Mouse (Mus musculus) intestine, postnatal 0 days (tissue): ENCODE results near the gene Fos. TPM values are rescaled to one million over a fixed set of nuclear protein-coding genes. Genes with fewer than 3 reads are reported as not detected.

Experiments used
- ATAC-seq: fragments of 200-750 bp; cut with Nextera tagmentation; 2 replicates; pipeline ENCODE4 v1.8.0; 2017; ENCODE audit warnings: mild to moderate bottlenecking, moderate TSS enrichment, moderate library complexity
- H3K27ac ChIP-seq: fragments of 300-500 bp; sonication (generic); 2 replicates; pipeline ENCODE4 v1.5.1; 2014; ENCODE audit warnings: mild to moderate bottlenecking, low read depth, low read length, moderate library complexity
- H3K27me3 ChIP-seq: fragments of 300-500 bp; sonication (generic); replicated peaks from 2 replicates; pipeline ENCODE4 v1.6.1; 2014; ENCODE audit warnings: low read length, mixed read lengths; ENCODE audit not compliant: control insufficient read depth, insufficient read depth
- H3K36me3 ChIP-seq: fragments of 300-500 bp; sonication (generic); 2 replicates; pipeline ENCODE4 v1.6.1; 2014; ENCODE audit warnings: mild to moderate bottlenecking, moderate library complexity; ENCODE audit not compliant: control insufficient read depth, insufficient read depth
- H3K4me1 ChIP-seq: fragments of 300-500 bp; sonication (generic); replicated peaks from 2 replicates; pipeline ENCODE4 v1.6.1; 2014; ENCODE audit warnings: antibody characterized with exemption, low read length, mixed read lengths; ENCODE audit not compliant: control insufficient read depth, insufficient read depth
- H3K4me2 ChIP-seq: fragments of 300-500 bp; sonication (generic); replicated peaks from 2 replicates; pipeline ENCODE4 v1.6.1; 2014; ENCODE audit warnings: low read depth, mild to moderate bottlenecking, moderate library complexity
- H3K4me3 ChIP-seq: fragments of 300-500 bp; sonication (generic); 2 replicates; pipeline ENCODE4 v1.5.1; 2014; ENCODE audit warnings: low read depth, low read length
- H3K9ac ChIP-seq: fragments of 300-500 bp; sonication (generic); 2 replicates; pipeline ENCODE4 v1.6.1; 2014; ENCODE audit warnings: mild to moderate bottlenecking, low read depth, low read length
- H3K9me3 ChIP-seq: fragments of 300-500 bp; sonication (generic); 2 replicates; pipeline ENCODE4 v1.6.1; 2016; ENCODE audit warnings: mixed run types; ENCODE audit not compliant: control insufficient read depth
- CTCF ChIP-seq: sonication (generic); IDR thresholded peaks from 2 replicates; pipeline ENCODE4 v1.5.1; 2016; ENCODE audit warnings: low read depth, mild to moderate bottlenecking, control low read depth, antibody characterized with exemption, moderate library complexity
- WGBS: fragments of 180-500 bp; shearing (Covaris S2); extraction: QIAGEN DNeasy Blood & Tissue Kit; methylation state at CpG from one replicate; pipeline ENCODE4 v1.1.7; 2014; 5-methylcytosine and 5-hydroxymethylcytosine counted together
- polyA plus RNA-seq: library from polyadenylated mRNA; unstranded; fragments of >200 nt; fragmentation: Nextera tagmentation; extraction: Ambion mirVana; gene quantifications from 2 replicates; pipeline ENCODE4 v1.2.1, GENCODE M21; 2015

Fos gene
- polyA plus RNA-seq, 1 experiment from 2014 or later, result 22.4 TPM

DNA sequence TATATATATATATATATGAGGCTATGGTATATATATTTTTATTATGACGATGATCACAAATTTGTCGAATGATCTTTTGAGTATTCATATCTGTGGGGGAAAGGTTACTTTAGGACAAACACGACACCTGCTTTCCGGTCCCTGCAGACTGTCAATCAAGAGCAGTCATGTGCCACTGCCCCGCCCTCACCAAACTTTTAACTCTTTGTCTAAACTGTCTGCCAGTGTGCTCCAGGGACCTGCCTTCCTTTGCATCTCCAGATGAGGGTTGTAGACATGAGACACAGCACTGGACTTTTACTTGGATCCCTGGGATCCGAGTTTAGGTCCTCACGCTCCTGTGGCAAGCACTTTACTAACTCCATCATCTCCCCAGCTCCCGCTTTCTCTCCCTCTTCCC, 25.3 kb downstream of the Fos start:
- Histone ChIP-seq H3K9me3 (no peaks in the 10 kb centered on the region), H3K4me3 (no peak overlapping the region), H3K27ac (no peak overlapping the region), H3K9ac (no peak overlapping the region), H3K4me2 (no peak overlapping the region), H3K27me3 (no peaks in the 10 kb centered on the region), H3K36me3 (no peaks in the 10 kb centered on the region), H3K4me1 (no peaks in the 10 kb centered on the region)
- no peak for ATAC-seq
- no peak for TF ChIP-seq CTCF
- 68% methylated on average over 8 of the region's 8 CpGs for WGBS

DNA sequence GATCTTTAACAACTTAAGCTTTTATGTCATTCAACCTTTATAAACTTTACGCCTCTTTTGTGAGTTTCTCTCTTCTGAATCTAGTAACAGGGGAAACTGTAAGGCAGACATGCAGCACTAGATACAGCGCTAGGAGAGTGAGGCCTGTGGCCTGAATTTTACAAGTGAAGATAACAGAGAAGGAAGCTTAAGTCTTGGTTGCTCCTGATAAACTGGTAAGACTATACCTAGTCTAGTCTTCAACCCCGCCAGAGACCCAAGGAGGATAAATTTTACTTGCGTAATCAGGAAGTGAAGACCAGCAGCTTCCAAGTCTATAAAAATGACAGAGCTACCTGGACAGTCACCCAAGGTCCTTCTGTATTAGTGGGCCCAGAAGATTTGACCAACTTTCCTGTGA, 29.0 kb downstream of the Fos start:
- H3K9me3 ChIP-seq, result no peaks in the 10 kb centered on the region
- no peak overlapping the region for H3K9ac ChIP-seq
- no peaks in the 10 kb centered on the region for H3K27me3 ChIP-seq
- no peak overlapping the region for H3K4me2 ChIP-seq
- WGBS, result 90% methylated on average over 4 of the region's 4 CpGs
- no peak for ATAC-seq
- H3K4me3 ChIP-seq, result no peak overlapping the region
- no peak overlapping the region for H3K27ac ChIP-seq
- TF ChIP-seq CTCF, result no peak
- no peaks in the 10 kb centered on the region for H3K4me1 ChIP-seq
- no peaks in the 10 kb centered on the region for H3K36me3 ChIP-seq

DNA sequence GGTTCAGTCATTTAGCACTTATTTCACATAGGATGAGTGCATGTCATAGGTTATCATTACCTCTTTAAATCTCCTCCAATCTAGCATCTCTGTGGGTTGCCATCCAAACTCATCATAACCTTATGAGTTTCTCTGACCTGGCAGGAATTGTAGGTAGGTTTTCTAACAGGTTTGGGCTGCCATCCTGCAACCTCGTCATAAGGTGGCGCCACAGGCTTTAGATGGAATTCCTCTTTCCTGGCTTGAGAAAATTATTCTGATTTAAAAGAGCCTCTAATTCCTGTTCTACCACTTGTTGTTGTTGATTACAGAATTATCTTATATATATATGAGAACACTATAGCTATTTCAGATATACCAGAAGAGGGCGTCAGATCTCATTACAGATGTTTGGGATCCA, 34.5 kb downstream of the Fos start:
- TF ChIP-seq CTCF, result peak; percentile 78
- H3K4me3 ChIP-seq, result no peak overlapping the region
- no peak overlapping the region for H3K27ac ChIP-seq
- 19% methylated on average over 3 of the region's 3 CpGs for WGBS
- H3K9me3 ChIP-seq, result no peaks in the 10 kb centered on the region
- H3K9ac ChIP-seq, result no peak overlapping the region
- H3K4me1 ChIP-seq, result no peaks in the 10 kb centered on the region
- no peak overlapping the region for H3K4me2 ChIP-seq
- ATAC-seq, result no peak
- H3K27me3 ChIP-seq, result no peaks in the 10 kb centered on the region
- no peaks in the 10 kb centered on the region for H3K36me3 ChIP-seq

DNA sequence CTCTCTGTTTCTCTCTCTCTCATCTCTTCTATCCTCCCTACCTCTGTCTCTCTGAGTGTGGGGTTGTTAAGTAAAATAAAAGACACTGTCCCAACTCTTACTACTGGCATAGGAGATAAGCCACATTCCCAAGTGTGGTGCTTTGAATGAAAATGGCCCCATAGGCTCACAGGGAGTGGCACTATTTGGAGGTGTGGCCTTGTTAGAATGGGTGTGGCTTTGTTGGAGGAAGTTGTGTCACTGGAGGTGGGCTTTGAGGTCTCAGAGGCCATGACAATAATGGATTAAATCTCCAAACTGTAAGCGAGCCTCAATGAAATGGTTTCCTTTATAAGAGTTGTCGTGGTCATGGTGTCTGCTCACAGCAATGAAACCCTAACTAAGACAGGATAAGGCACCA, 36.3 kb downstream of the Fos start:
- Histone ChIP-seq H3K9ac (no peak overlapping the region), H3K27me3 (no peaks in the 10 kb centered on the region), H3K4me1 (no peaks in the 10 kb centered on the region), H3K4me3 (no peak overlapping the region), H3K9me3 (no peaks in the 10 kb centered on the region), H3K27ac (no peak overlapping the region), H3K4me2 (no peak overlapping the region), H3K36me3 (no peaks in the 10 kb centered on the region)
- WGBS, result 95% methylated on average over 2 of the region's 2 CpGs
- TF ChIP-seq CTCF, result no peak
- no peak for ATAC-seq

DNA sequence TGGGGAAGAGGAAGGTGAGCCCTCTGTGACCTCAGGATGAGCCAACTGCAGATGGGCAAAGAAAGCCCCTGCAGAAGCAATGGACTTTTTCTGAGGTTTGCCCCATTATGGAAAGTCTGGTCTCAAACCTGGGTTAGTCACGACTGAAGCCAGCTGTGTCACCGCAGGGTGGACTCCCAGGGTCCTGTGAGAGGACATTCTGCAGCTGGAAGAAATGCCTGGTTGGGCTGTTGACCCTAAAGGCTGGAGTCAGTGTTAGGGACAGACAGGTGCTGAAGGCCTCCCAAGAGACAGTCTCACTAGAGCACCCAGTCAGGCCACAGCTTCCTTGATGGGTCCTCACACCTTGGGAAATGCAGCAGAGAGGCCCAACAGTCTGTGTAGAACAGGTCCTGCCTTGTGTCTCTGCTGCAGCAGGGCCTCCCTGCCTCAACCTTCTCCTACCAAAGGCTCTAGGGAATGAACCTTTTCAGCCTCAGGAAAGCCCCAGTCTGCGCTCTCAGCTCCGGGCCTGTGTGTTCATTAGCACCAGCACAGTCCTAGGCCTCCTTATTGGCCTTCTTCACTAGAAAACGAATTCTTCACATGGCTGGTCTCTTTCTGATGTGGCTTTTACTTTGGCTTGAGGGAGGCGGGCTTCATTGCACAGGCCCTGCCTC, 40.2 kb downstream of the Fos start:
- TF ChIP-seq CTCF, result no peak
- Histone ChIP-seq H3K27ac (no peak overlapping the region), H3K9ac (no peak overlapping the region), H3K9me3 (no peaks in the 10 kb centered on the region), H3K4me2 (no peak overlapping the region), H3K27me3 (no peaks in the 10 kb centered on the region), H3K36me3 (no peaks in the 10 kb centered on the region), H3K4me3 (no peak overlapping the region), H3K4me1 (no peaks in the 10 kb centered on the region)
- WGBS, result 85% methylated on average over 6 of the region's 6 CpGs
- no peak for ATAC-seq

DNA sequence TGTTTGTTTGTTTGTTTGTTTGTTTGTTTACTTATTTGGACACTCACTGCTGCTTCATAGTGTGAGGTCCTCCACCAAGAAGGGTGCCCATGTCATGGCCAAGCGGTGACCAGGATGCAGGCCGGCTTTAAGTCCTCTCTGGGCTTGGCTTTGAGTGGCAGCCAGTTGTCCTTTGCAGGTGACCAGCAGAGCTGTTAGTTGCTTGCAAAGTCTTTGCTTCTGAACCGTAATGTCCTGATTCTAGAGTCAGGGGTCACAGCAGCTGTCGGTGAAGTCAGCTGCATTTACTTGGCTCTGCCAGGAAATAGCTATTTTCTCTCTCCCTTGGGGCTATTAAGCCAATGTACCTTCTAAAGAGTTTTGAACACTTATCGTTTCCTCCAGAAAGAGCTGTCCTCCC, 41.3 kb downstream of the Fos start:
- no peak for TF ChIP-seq CTCF
- H3K27ac ChIP-seq, result no peak overlapping the region

GRCm38 (mm10) chr12:85515865-85516264, 42.2 kb downstream of the Fos start:
- Histone ChIP-seq H3K9me3 (no peaks in the 10 kb centered on the region), H3K4me2 (no peak overlapping the region), H3K27me3 (no peaks in the 10 kb centered on the region), H3K4me3 (no peak overlapping the region), H3K27ac (no peak overlapping the region), H3K36me3 (no peaks in the 10 kb centered on the region), H3K4me1 (no peaks in the 10 kb centered on the region), H3K9ac (no peak overlapping the region)
- no peak for ATAC-seq
- no peak for TF ChIP-seq CTCF
- 84% methylated on average over 3 of the region's 3 CpGs for WGBS

More for the DNA sequence above, 41.3 kb downstream of the Fos start:
- no peak overlapping the region for H3K9ac ChIP-seq
- H3K36me3 ChIP-seq, result no peaks in the 10 kb centered on the region
- no peak for ATAC-seq
- H3K4me1 ChIP-seq, result no peaks in the 10 kb centered on the region
- H3K4me3 ChIP-seq, result no peak overlapping the region
- 72% methylated on average over 5 of the region's 5 CpGs for WGBS
- H3K27me3 ChIP-seq, result no peaks in the 10 kb centered on the region
- no peaks in the 10 kb centered on the region for H3K9me3 ChIP-seq
- H3K4me2 ChIP-seq, result no peak overlapping the region
